Mouse (Mus musculus): ENCODE results near the gene Tbce. TPM values are rescaled to one million over a fixed set of nuclear protein-coding genes. Genes with fewer than 3 reads are reported as not detected.
A peak's percentile ranks its signal among the peaks of the same experiment; 100 is the strongest.

Gene Tbce
- total and polyA plus RNA-seq, 3 experiments = 35.3 to 56.9 TPM; not detected in 1

- TF ChIP-seq MXI1 (IDR thresholded peaks at IDR 0.05; ENCODE audit: low read depth, low read length) (peak; percentile 22; the same call in 1 of the 2 replicates), ZKSCAN1 (IDR thresholded peaks at IDR 0.05; ENCODE audit: low read depth, low read length) (no peak), RCOR1 (IDR thresholded peaks at IDR 0.05; ENCODE audit: low read depth, low read length) (0 out of 2 replicates have a peak, but pooled peaks have one; percentile 10), TBP (IDR thresholded peaks at IDR 0.05; ENCODE audit: low read depth, low read length) (peak; percentile 72)
Observed at GRCm38 (mm10) chr13:14039292-14039965, at the start of gene Tbce (continued).

- DNase-seq (ENCODE audit: low read depth, low spot score) = no peak
Observed at GRCm38 (mm10) chr13:14088669-14089068, 49.2 kb upstream of the Tbce start.

GRCm38 (mm10) chr13:14075326-14075725 lies 35.9 kb upstream of the Tbce start:
- H3K79me2 ChIP-seq (ENCODE audit: control insufficient read depth, insufficient read depth, low read length, poor library complexity) = peaks cover 53% of the 10 kb centered on the region
- H3K36me3 ChIP-seq (ENCODE audit: control insufficient read depth in 1 of 2, insufficient read depth in 2 of 2, low read length in 2 of 2) = peaks cover 10 to 21% of the 10 kb centered on the region in 2 experiments
- TF ChIP-seq MAFK (IDR thresholded peaks at IDR 0.05; ENCODE audit: borderline replicate concordance, low read depth, low read length) (0 out of 2 replicates have a peak, but pooled peaks have one; percentile 34), ETS1 (IDR thresholded peaks at IDR 0.05; ENCODE audit: low read depth, low read length) (no peak), MYC (IDR thresholded peaks at IDR 0.05; ENCODE audit: low read depth, low read length) (no peak)

More at GRCm38 (mm10) chr13:14088669-14089068, 49.2 kb upstream of the Tbce start:
- H3K27ac ChIP-seq (ENCODE audit: control insufficient read depth, low read depth, low read length) = no peak overlapping the region
- no peaks in the 10 kb centered on the region for H3K27me3 ChIP-seq (ENCODE audit: control insufficient read depth in 1 of 2, insufficient read depth in 2 of 2, low read length in 2 of 2)
- H3K36me3 ChIP-seq (ENCODE audit: control insufficient read depth in 1 of 2, insufficient read depth in 2 of 2, low read length in 2 of 2) = peaks cover 0 to 5% of the 10 kb centered on the region in 2 experiments
- no peak overlapping the region for H3K9ac ChIP-seq (ENCODE audit: control insufficient read depth, low read depth, low read length, poor library complexity, severe bottlenecking)
- peaks cover 19% of the 10 kb centered on the region for H3K79me2 ChIP-seq (ENCODE audit: control insufficient read depth, insufficient read depth, low read length, poor library complexity)
- no peak overlapping the region for H3K4me3 ChIP-seq (ENCODE audit: control insufficient read depth in 1 of 2, insufficient read depth in 1 of 2, low read depth in 2 of 2, low read length in 2 of 2)
- peaks cover 2 to 3% of the 10 kb centered on the region in 2 experiments; a peak in 2 of 4 replicates for H3K4me1 ChIP-seq (ENCODE audit: control insufficient read depth in 1 of 2, insufficient read depth in 2 of 2, low read length in 2 of 2)
- TF ChIP-seq MYB (IDR thresholded peaks at IDR 0.05; ENCODE audit: low read depth, low read length) = no peak
- no peak for TF ChIP-seq MXI1 (IDR thresholded peaks at IDR 0.05; ENCODE audit: low read depth, low read length)
- TF ChIP-seq POLR2A (IDR thresholded peaks at IDR 0.05; ENCODE audit: control insufficient read depth in 1 of 2, insufficient read depth in 1 of 2, low read depth in 1 of 2, low read length in 2 of 2, poor library complexity in 1 of 2) = no peak
- H3K9me3 ChIP-seq (replicated peaks; ENCODE audit: insufficient read depth, low read length) = no peaks in the 10 kb centered on the region

GRCm38 (mm10) chr13:14074371-14074770 lies 34.9 kb upstream of the Tbce start:
- Histone ChIP-seq H3K4me1 (ENCODE audit: control insufficient read depth in 1 of 2, insufficient read depth in 2 of 2, low read length in 2 of 2) (peaks cover 0 to 9% of the 10 kb centered on the region in 2 experiments; a peak in 2 of 4 replicates), H3K27me3 (ENCODE audit: control insufficient read depth in 1 of 2, insufficient read depth in 2 of 2, low read length in 2 of 2) (no peaks in the 10 kb centered on the region), H3K79me2 (ENCODE audit: control insufficient read depth, insufficient read depth, low read length, poor library complexity) (peaks cover 53% of the 10 kb centered on the region), H3K4me3 (ENCODE audit: control insufficient read depth in 1 of 2, insufficient read depth in 1 of 2, low read depth in 2 of 2, low read length in 2 of 2) (no peak overlapping the region), H3K27ac (ENCODE audit: control insufficient read depth, low read depth, low read length) (no peak overlapping the region), H3K36me3 (ENCODE audit: control insufficient read depth in 1 of 2, insufficient read depth in 2 of 2, low read length in 2 of 2) (peaks cover 12 to 23% of the 10 kb centered on the region in 2 experiments), H3K9ac (ENCODE audit: control insufficient read depth, low read depth, low read length, poor library complexity, severe bottlenecking) (peak overlapping the region; percentile 18; the same call in 1 of the 2 replicates), H3K9me3 (replicated peaks; ENCODE audit: insufficient read depth, low read length) (no peaks in the 10 kb centered on the region)
- peak in 1 of 2 experiments; percentile 39; a peak in 1 of 4 replicates for TF ChIP-seq EP300 (IDR thresholded peaks at IDR 0.05; ENCODE audit: low read depth in 1 of 2, low read length in 2 of 2)
- no peak for TF ChIP-seq TAL1 (IDR thresholded peaks at IDR 0.05; ENCODE audit: low read length)
- no peak for TF ChIP-seq UBTF (IDR thresholded peaks at IDR 0.05; ENCODE audit: borderline replicate concordance, insufficient read depth, low read depth, low read length)
- TF ChIP-seq TCF12 (IDR thresholded peaks at IDR 0.05; ENCODE audit: low read depth, low read length) = no peak
- TF ChIP-seq POLR2AphosphoS2 (IDR thresholded peaks at IDR 0.05; ENCODE audit: low read length) = no peak
- TF ChIP-seq SIN3A (IDR thresholded peaks at IDR 0.05; ENCODE audit: low read length) = 0 out of 2 replicates have a peak, but pooled peaks have one; percentile 37
- TF ChIP-seq MEF2A (IDR thresholded peaks at IDR 0.05; ENCODE audit: extremely low read depth, insufficient replicate concordance, low read depth, low read length, poor library complexity, severe bottlenecking) = no peak
- 0 out of 2 replicates have a peak, but pooled peaks have one; percentile 37 for TF ChIP-seq MYC (IDR thresholded peaks at IDR 0.05; ENCODE audit: low read depth, low read length)
- TF ChIP-seq JUND (IDR thresholded peaks at IDR 0.05; ENCODE audit: low read depth, low read length) = no peak
- DNase-seq (ENCODE audit: low read depth, low spot score) = peak; percentile 65

More at GRCm38 (mm10) chr13:14075326-14075725, 35.9 kb upstream of the Tbce start:
- Histone ChIP-seq H3K27me3 (ENCODE audit: control insufficient read depth in 1 of 2, insufficient read depth in 2 of 2, low read length in 2 of 2) (no peaks in the 10 kb centered on the region), H3K9me3 (replicated peaks; ENCODE audit: insufficient read depth, low read length) (no peaks in the 10 kb centered on the region), H3K27ac (ENCODE audit: control insufficient read depth, low read depth, low read length) (no peak overlapping the region), H3K4me3 (ENCODE audit: control insufficient read depth in 1 of 2, insufficient read depth in 1 of 2, low read depth in 2 of 2, low read length in 2 of 2) (no peak overlapping the region), H3K9ac (ENCODE audit: control insufficient read depth, low read depth, low read length, poor library complexity, severe bottlenecking) (no peak overlapping the region), H3K4me1 (ENCODE audit: control insufficient read depth in 1 of 2, insufficient read depth in 2 of 2, low read length in 2 of 2) (peaks cover 1 to 9% of the 10 kb centered on the region in 2 experiments; a peak in 3 of 4 replicates)
- DNase-seq (ENCODE audit: low read depth, low spot score) = no peak

Measured in MEL (cell line).